Mouse (Mus musculus): Measurements from ENCODE around the gene Glo1.

- TF ChIP-seq CTCF (IDR thresholded peaks at IDR 0.05; ENCODE audit: low read depth) (no peak), EP300 (optimal IDR thresholded peaks at IDR 0.05) (no peak)
Observed at GRCm38 (mm10) chr17:30609980-30610307, 16.7 kb downstream of the Glo1 start.
